Mouse (Mus musculus): ENCODE results near the gene Crip1. TPM values are rescaled to one million over a fixed set of nuclear protein-coding genes. Genes with fewer than 3 reads are reported as not detected.
A peak's percentile ranks its signal among the peaks of the same experiment; 100 is the strongest.

The Crip1 gene
- total RNA-seq, 2 experiments from 2014 or later: 151 to 176 TPM

- DNase-seq: no peak
These were observed 15.4 kb upstream of the Crip1 start for GRCm38 (mm10) chr12:113130732-113131131.

- DNase-seq: no peak
These were observed 14.5 kb upstream of the Crip1 start for GRCm38 (mm10) chr12:113131601-113132000.

- DNase-seq: peak; percentile 71
These were observed 13.5 kb upstream of the Crip1 start for GRCm38 (mm10) chr12:113132567-113132966.

DNA sequence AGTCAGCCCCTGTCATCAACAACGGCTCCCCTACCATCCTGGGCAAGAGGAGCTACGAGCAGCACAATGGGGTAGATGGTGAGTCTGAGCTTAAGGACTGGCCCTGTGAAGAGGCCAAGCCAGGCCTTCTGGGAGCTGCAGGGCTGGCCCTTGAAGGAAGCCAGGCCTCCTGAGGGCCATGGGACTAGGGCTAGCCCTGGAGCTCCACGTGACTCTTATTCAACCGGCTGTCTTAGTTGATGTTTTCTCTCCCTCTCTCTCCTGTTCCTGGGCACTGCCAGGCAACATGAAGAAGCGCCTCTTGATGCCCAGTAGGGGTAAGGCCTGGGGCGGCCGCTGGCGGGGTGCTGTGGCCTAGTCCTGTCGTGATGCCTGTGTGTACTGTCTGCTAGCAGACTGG, 12.9 kb upstream of the Crip1 start:
- no peak for DNase-seq

- no peak for DNase-seq
These were observed 12.2 kb upstream of the Crip1 start for GRCm38 (mm10) chr12:113133861-113134403.

DNA sequence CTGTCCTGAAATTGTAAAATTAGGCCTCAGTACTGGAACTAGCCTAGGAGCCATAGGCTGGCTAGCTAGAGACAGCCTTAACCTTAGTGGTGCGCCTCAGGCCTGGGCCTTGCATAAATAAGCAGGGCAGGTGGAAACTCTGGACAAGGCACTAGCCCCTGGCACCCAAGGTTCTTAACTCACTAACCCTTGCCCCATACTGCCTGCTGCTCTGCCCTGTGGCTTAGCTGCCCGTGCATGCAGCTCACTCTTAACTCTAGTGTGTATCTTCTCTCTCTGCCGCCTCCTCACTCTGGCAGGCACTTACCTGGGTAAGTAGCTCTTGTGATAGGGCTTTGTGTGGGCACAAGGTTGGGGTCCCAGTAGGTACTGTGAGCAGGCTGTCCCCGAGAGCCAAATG, 11.6 kb upstream of the Crip1 start:
- no peak for DNase-seq

DNA sequence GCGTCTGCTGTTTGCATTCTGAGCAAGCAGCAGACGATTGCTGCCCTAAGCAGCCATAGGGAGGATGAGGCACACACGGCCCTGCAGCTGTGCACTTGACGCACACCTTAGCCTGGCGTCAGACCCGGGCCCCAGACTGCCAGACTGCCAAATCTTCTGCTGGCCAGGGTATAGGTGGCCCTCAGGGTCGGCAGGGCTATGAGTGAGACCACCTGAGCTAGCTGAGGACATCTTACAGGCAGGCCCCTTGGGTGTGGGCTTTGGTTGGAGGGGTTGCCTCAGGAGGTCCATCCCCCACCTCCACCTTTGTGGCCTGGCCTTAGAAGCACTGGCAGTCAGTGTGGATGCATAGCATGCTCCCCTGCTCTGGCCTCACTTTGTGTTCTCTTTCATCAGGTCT, 10.7 kb upstream of the Crip1 start:
- no peak for DNase-seq

DNA sequence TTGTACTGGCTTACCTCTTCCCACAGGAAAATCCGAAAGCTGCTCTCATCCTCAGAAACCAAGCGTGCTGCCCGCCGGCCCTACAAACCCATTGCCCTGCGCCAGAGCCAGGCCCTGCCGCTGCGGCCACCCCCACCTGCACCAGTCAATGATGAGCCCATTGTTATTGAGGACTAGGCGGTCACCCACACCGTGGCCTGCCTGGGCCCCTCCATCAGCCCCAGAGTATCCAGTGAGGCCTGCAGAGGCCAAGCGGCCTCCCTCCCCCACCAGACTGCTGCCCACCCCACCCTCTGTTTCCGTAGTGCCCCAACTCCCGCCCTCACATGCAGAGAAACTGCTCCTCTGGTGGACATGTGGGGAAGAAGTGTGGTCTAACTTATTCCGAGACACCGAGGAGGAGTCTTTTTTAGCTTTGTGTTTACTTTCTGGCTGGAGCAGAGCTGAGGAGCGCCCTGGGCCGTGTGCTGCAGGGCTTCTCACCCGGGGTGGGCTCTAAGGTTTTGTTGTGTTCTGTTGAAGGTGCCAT, 9.6 kb upstream of the Crip1 start:
- no peak for DNase-seq

DNA sequence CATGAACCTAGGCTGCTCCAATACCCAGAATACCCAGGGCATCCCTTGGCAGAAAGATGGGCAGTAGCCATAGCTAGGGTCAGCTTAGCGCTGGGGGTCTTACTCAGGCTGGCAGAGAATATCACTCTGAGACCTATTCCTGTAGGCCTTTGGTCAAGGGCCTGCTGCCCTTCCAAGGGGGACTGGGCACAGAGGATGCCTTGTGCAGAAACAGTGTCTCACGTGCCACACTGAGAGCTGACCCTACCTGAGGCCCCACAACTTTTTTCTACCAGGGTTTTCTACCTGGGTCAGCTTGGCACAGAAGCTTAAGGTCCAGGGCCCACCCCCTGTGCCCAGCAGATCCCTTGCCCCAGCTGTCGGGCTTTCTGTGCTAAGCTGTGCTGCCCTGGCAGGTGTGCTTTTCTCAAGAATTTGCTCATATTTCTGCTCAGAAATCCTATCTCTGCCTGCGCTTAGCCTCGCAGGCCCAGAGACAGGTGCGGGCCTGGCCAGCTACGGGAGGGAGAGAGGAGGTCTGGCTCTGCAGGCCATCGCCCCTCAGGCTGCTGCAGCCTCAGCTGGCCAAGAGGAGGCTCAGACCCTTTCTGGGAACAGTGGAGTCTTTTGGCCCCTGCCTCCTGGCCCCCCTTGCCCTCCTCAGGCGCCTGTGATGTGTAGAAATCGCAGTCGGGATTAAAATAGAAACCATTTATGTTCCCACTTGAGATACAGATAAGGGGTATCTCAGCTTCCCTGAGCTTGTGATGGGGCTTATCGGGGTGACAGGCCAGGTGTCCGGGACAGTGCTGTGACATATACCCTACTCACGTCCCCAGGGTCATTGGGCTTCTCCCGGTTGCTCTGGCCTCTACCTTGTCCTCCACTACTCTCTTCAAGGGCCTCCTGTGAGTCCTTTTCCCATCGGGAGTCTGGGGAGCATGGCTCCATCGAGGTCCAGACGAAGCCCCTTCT, 8.6 kb upstream of the Crip1 start:
- DNase-seq: no peak

DNA sequence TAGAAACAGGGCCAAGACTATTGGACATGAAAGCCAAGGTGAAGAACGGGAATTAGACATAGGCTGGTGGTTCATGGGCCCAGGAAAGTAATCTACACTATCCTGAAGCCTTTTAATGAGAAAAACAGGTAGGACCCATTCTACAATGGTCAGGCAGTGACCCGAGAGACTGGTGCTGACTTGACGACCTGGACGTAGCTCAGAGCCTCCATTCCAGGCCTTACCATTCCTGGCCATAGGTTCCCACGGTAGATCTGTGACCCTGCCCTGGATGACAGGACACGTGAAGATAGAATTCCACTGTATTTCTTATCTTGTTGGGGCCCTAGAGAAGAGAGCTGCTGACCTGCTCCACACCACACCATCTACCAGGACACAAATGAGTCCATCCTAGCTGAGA, 7.8 kb upstream of the Crip1 start:
- no peak for DNase-seq

DNA sequence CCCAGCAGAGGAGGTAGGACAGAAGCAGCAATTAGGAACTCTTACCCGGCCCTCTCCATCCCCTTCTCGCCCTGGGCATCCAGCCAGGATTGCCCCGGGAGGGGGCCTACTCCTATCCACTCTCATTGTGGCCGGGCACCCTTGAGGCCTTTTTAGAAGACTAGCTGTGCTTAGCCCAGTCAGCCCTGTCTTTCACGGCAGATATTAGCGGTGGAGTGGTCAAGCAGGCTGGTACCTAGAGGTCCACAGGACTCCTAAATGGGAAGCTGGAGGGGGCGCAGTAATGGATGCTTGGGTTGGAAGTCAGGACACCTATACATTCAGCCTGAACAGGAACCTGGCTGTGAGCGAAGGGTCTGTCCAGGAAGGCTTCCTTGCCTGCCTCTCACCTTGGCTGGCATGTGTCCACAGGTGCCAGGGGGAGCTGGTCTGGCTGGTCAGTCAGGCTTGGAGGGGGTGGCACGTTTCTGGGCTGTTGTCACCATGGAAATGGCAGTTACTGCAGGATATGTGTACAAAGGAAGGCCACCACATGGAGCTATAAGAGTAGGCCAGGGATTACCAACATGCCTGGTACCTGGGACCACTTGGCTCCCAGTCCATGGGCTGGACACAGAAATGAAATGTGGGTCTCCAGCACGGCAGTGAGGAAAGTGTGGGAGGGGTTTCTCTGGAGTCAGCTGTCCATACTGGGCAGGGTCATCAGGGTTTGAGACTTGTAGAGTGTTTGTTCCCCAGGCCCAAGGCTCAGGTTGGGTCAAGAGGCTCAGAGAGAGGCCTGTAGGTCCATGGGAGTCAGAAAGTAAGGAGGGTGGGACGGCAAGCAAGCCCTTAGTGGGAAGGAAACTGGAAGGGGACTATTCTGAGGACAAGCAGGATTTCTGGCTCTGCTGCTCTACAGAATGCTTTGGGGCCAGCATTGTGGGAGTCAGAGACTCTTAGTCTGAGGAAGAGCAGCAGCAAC, 6.9 kb upstream of the Crip1 start:
- DNase-seq: no peak

DNA sequence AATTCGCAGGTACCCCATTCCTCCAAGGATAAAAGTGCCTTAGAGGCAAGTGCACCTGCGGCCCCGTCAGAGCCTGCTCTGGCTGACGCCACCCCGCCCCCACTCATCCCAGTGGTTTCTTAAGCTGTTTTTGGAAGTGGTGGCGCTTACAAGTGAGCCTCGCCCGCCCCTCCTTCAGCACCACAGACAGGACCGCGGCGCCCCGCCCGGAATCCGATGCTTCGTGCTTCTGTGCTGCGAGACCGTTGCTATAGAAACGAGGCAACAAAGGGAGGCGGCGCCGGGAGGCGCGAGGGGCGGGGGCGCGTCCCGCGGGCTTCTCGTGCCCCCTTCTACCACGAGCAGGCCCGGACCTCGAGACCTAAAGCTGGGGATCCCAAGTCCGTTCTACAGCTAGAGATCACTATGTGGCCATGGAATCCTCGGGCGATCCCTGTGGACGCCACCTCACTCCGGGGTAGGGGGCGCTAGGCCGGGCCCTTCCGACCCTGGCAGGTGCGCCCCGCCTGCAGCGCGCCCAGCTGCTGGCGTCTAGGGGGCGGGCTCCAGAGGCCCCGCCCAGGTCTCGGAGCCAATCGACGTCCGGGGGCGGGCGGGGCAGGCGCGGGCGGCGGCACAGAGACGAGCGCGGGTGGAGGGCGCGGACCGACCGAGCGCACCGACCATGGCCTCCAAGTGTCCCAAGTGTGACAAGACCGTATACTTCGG, 6.1 kb upstream of the Crip1 start, which contains the start of gene Crip2:
TSS of gene Crip2 (plus strand) at position 329 of the 708 bp plus-strand sequence.
- DNase-seq: peak; percentile 91

- peak; percentile 71 for DNase-seq
These were observed 5.3 kb upstream of the Crip1 start for GRCm38 (mm10) chr12:113140616-113141411.

DNA sequence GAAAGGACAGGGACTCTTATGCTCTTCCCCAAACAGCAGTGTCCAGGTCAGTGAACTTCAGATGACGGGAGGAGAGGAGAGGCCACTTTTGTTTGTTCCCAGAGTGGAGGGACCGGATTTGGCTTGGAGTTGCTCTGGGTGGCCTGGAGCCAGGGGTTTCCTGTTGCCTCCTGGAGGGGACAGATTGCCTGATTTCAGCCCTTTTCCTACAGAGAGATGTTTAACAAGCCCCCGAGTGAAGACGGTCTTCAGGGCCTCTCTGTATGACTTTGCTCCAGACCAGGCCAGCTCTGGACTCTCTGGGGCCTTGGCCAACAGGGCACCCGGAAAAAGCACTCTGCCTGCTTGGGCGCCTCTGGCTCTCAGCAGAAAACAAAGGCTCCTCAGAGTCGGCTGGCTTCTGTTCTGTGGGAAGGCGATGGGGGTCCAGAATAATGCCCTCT, 4.6 kb upstream of the Crip1 start:
- DNase-seq: peak; percentile 70

DNA sequence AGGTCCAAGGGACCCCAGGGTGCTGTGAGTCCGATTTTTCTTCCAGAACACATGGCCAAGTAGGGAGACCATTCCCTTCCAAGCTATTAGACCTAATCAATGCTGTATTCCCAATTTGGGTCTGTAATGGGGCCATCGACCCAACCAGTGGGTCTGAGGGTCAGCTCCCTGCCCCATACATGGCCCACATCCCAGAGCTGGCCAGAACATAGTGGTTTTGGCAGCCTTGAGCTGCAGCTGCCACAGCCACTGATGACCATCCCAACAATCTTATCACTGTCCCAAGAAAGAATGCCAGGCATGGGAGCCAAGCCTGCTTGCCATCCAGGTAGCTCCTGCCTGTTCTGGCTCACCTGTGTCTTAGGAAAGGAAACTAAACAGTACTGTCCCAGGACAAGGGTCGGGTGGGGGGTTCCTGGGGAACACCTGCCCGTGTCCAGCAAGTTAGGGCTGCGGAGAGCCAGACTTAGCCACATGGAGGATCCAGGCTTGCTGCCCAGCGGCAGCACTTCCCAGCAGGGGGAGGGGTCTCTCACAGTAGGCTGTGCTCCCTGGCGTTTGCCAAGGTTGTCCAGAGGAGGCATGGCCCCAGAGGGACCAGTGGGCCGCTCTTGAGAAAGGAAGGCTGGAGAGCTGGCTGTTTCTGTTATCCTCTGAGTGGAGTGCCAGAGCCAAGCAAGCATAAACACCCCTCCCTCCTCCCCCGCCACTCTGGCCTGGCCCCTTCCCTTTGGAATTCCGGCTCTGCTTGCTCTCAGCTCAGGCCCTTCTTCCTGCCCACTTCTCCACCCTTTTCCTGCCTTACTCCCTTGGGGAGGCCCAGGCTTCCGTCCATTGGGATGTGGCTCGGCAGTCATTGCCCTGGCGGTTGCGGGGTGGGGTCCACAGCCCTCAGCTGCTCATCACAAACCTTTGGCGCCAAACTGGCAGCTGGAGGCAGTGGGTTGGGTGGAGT, 3.8 kb upstream of the Crip1 start:
- DNase-seq: peak; percentile 84

DNA sequence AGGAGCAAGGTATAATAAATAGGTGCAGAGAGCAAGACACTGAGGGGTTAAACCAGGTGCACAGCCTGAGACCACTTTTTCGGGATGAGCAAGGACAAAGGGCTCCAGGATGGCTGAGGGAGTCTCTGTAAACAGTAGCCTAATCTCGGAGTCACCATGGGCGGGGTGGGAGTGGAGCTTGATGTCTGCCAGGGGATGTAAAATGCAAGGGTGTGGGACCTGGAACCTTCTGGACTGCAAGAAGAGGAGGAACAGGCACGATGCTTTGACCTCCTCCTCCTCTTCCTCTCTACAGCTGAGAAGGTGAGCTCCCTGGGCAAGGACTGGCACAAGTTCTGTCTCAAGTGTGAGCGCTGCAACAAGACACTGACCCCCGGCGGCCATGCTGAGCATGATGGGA, 3.0 kb upstream of the Crip1 start:
- DNase-seq: no peak

GRCm38 (mm10) chr12:113144001-113144756, 1.9 kb upstream of the Crip1 start:
- DNase-seq: peak; percentile 67

GRCm38 (mm10) chr12:113144886-113145285, 1.2 kb upstream of the Crip1 start:
- DNase-seq: no peak

DNA sequence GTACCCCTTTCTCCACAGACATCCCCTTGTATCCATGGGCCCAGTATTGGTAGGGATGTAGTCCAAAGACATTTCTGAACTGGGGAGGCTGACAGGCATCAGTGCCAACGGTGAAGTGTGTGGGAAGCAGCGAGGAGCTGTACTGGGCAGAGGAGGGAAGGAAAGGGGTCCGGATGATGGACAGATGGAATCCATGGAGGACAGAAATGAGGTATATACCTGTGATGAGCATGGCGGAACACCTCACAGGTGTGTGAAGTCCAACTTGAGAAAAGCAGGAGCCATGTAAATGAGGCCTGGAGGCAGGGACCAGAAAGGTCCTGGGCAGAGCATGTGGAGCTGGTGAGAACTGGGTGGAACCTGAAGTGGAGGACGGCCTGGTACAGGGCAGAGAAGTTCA, 525 bp upstream of the Crip1 start:
- no peak for DNase-seq
